Mouse (Mus musculus) MEL (cell line): ENCODE measurements at regions not wholly inside any gene's neighbourhood (a gene's known extent, or its start where the extent isn't known, plus 50 kb on each side); places are given as distances from the start of the nearest gene placed in this dataset.
A peak's percentile ranks its signal among the peaks of the same experiment; 100 is the strongest.

ENCODE experiments used
- DNase-seq: peaks from one replicate; pipeline ENCODE4 v3.0.0; 2011; ENCODE audit warnings: low read depth, low spot score
- H3K27ac ChIP-seq: 2 replicates; pipeline ENCODE4 v1.5.1; 2012; ENCODE audit warnings: low read depth, mild to moderate bottlenecking, control low read depth, low read length, moderate library complexity; ENCODE audit not compliant: control insufficient read depth
- H3K27me3 ChIP-seq, 2 experiments: fragments of 150-350 bp in 1 of 2; sonication (generic) in 1 of 2; 2 replicates each; pipeline ENCODE4 v1.6.1; 2012; ENCODE audit warnings: low read length in 2 of 2, mild to moderate bottlenecking in 2 of 2, improper control_type of control experiment in 1 of 2, moderate library complexity in 1 of 2; ENCODE audit not compliant: insufficient read depth in 2 of 2, control insufficient read depth in 1 of 2
- H3K36me3 ChIP-seq, 2 experiments: 2 replicates each; pipeline ENCODE4 v1.6.1; 2012 to 2014; ENCODE audit warnings: low read length in 2 of 2, improper control_type of control experiment in 1 of 2, inconsistent platforms in 1 of 2, mild to moderate bottlenecking in 1 of 2; ENCODE audit not compliant: insufficient read depth in 2 of 2, control insufficient read depth in 1 of 2
- H3K4me1 ChIP-seq, 2 experiments: fragments of 150-350 bp in 1 of 2; sonication (generic) in 1 of 2; 2 replicates each; pipeline ENCODE4 v1.6.1; 2012; ENCODE audit warnings: low read length in 2 of 2, improper control_type of control experiment in 1 of 2, mild to moderate bottlenecking in 1 of 2; ENCODE audit not compliant: insufficient read depth in 2 of 2, control insufficient read depth in 1 of 2
- H3K4me3 ChIP-seq, 2 experiments: fragments of 150-350 bp in 1 of 2; sonication (generic) in 1 of 2; 2 replicates each; pipeline ENCODE4 v1.5.1; 2012; ENCODE audit warnings: low read depth in 2 of 2, low read length in 2 of 2, mild to moderate bottlenecking in 2 of 2, moderate library complexity in 2 of 2, control low read depth in 1 of 2, improper control_type of control experiment in 1 of 2; ENCODE audit not compliant: control insufficient read depth in 1 of 2, insufficient read depth in 1 of 2
- H3K79me2 ChIP-seq: 2 replicates; pipeline ENCODE4 v1.6.1; 2012; ENCODE audit warnings: mild to moderate bottlenecking, low read length, moderate library complexity; ENCODE audit not compliant: control insufficient read depth, poor library complexity, insufficient read depth
- H3K9ac ChIP-seq: 2 replicates; pipeline ENCODE4 v1.6.1; 2012; ENCODE audit warnings: low read depth, mild to moderate bottlenecking, control low read depth, low read length, moderate library complexity; ENCODE audit not compliant: control insufficient read depth, poor library complexity, severe bottlenecking
- H3K9me3 ChIP-seq: fragments of 150-350 bp; sonication (generic); replicated peaks from 2 replicates; pipeline ENCODE4 v1.6.1; 2012; ENCODE audit warnings: mild to moderate bottlenecking, low read length, improper control_type of control experiment, moderate library complexity; ENCODE audit not compliant: insufficient read depth
- BHLHE40 ChIP-seq: IDR thresholded peaks from 2 replicates; pipeline ENCODE4 v1.6.1; 2012; ENCODE audit warnings: low read depth, mild to moderate bottlenecking, inconsistent platforms, low read length, improper control_type of control experiment, borderline replicate concordance
- ELF1 ChIP-seq: IDR thresholded peaks from 2 replicates; pipeline ENCODE4 v1.6.1; 2014; ENCODE audit warnings: low read depth, mild to moderate bottlenecking, inconsistent platforms, low read length, improper control_type of control experiment, moderate library complexity
- GATA1 ChIP-seq: IDR thresholded peaks from 2 replicates; pipeline ENCODE4 v1.6.1; 2011; ENCODE audit warnings: low read depth, low read length, improper control_type of control experiment
- HCFC1 ChIP-seq: IDR thresholded peaks from 2 replicates; pipeline ENCODE4 v1.6.1; 2012; ENCODE audit warnings: low read depth, mild to moderate bottlenecking, inconsistent platforms, low read length, improper control_type of control experiment, moderate library complexity
- JUND ChIP-seq: IDR thresholded peaks from 2 replicates; pipeline ENCODE4 v1.6.1; 2011; ENCODE audit warnings: low read depth, mild to moderate bottlenecking, improper control_type of control experiment, low read length
- KAT2A ChIP-seq: conservative IDR thresholded peaks from 2 replicates; pipeline ENCODE4 v1.6.1; 2012; ENCODE audit warnings: low read depth, low read length, improper control_type of control experiment, inconsistent platforms
- MAFK ChIP-seq: IDR thresholded peaks from 2 replicates; pipeline ENCODE4 v1.6.1; 2011; ENCODE audit warnings: low read depth, mild to moderate bottlenecking, low read length, improper control_type of control experiment, borderline replicate concordance
- MAX ChIP-seq: IDR thresholded peaks from 2 replicates; pipeline ENCODE4 v1.6.1; 2011; ENCODE audit warnings: low read length, improper control_type of control experiment
- MAZ ChIP-seq: IDR thresholded peaks from 2 replicates; pipeline ENCODE4 v1.6.1; 2012; ENCODE audit warnings: low read depth, mild to moderate bottlenecking, inconsistent platforms, low read length, improper control_type of control experiment
- MXI1 ChIP-seq: IDR thresholded peaks from 2 replicates; pipeline ENCODE4 v1.6.1; 2011; ENCODE audit warnings: mild to moderate bottlenecking, low read depth, low read length, improper control_type of control experiment
- NRF1 ChIP-seq: IDR thresholded peaks from 2 replicates; pipeline ENCODE4 v1.6.1; 2014; ENCODE audit warnings: low read depth, mild to moderate bottlenecking, inconsistent platforms, low read length, improper control_type of control experiment, moderate library complexity; ENCODE audit not compliant: poor library complexity, insufficient read depth, severe bottlenecking
- RAD21 ChIP-seq: IDR thresholded peaks from 2 replicates; pipeline ENCODE4 v1.6.1; 2011; ENCODE audit warnings: mild to moderate bottlenecking, low read depth, low read length, improper control_type of control experiment
- RCOR1 ChIP-seq: IDR thresholded peaks from 2 replicates; pipeline ENCODE4 v1.6.1; 2012; ENCODE audit warnings: low read depth, mild to moderate bottlenecking, inconsistent platforms, low read length, improper control_type of control experiment
- SIN3A ChIP-seq: IDR thresholded peaks from 2 replicates; pipeline ENCODE4 v1.6.1; 2012; ENCODE audit warnings: low read length, improper control_type of control experiment, inconsistent platforms
- TAL1 ChIP-seq: IDR thresholded peaks from 2 replicates; pipeline ENCODE4 v1.6.1; 2012; ENCODE audit warnings: mild to moderate bottlenecking, inconsistent platforms, low read length, moderate library complexity, mixed read lengths
- TBP ChIP-seq: IDR thresholded peaks from 2 replicates; pipeline ENCODE4 v1.8.0; 2011; ENCODE audit warnings: low read depth, low read length, improper control_type of control experiment
- USF2 ChIP-seq, 2 experiments: IDR thresholded peaks; 2 replicates each; pipeline ENCODE4 v1.6.1; 2011 to 2012; ENCODE audit warnings: improper control_type of control experiment in 2 of 2, low read length in 2 of 2, borderline replicate concordance in 1 of 2, inconsistent platforms in 1 of 2, low read depth in 1 of 2, mild to moderate bottlenecking in 1 of 2; ENCODE audit not compliant: insufficient read depth in 1 of 2
- ZC3H11A ChIP-seq: IDR thresholded peaks from 2 replicates; pipeline ENCODE4 v1.6.1; 2012; ENCODE audit warnings: low read depth, mild to moderate bottlenecking, inconsistent platforms, low read length, improper control_type of control experiment
- ZKSCAN1 ChIP-seq: IDR thresholded peaks from 2 replicates; pipeline ENCODE4 v1.6.1; 2012; ENCODE audit warnings: low read depth, mild to moderate bottlenecking, inconsistent platforms, low read length, improper control_type of control experiment, moderate library complexity

DNA sequence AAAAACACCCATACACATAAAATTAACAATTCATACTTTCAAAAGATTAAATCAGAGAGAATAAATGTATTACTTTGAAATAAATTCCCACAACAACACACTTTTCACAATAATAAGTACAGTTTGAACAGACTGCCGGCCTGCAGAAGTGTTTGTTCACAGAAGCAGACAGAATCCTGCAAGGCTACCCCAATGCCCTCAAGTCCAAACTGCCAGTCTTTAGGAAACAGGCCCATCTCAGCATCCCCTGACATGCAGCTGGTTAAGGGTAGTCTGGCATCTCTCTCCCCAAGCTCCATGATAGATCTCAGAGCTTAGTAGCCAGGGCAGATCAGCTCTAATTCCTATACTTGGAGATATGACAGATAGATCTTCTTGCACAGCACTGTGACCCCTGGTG is 178.5 kb upstream of the Rreb1 start:
- no peak for DNase-seq
- TF ChIP-seq JUND (no peak), MAFK (no peak), ELF1 (no peak), NRF1 (no peak), MAX (no peak), MAZ (no peak), TBP (no peak), TAL1 (no peak), RCOR1 (no peak), ZKSCAN1 (no peak), BHLHE40 (no peak), MXI1 (no peak), GATA1 (no peak), ZC3H11A (no peak), RAD21 (no peak), USF2 (IDR thresholded peaks at IDR 0.05; ENCODE audit: borderline replicate concordance in 1 of 2, insufficient read depth in 1 of 2, low read depth in 1 of 2, low read length in 2 of 2) (no peak), KAT2A (no peak), HCFC1 (no peak)
- Histone ChIP-seq H3K79me2 (no peaks in the 10 kb centered on the region), H3K4me1 (no peaks in the 10 kb centered on the region; a peak in 1 of 4 replicates), H3K27me3 (no peaks in the 10 kb centered on the region), H3K9ac (no peak overlapping the region), H3K4me3 (no peak overlapping the region), H3K9me3 (no peaks in the 10 kb centered on the region), H3K27ac (no peak overlapping the region), H3K36me3 (no peaks in the 10 kb centered on the region)

DNA sequence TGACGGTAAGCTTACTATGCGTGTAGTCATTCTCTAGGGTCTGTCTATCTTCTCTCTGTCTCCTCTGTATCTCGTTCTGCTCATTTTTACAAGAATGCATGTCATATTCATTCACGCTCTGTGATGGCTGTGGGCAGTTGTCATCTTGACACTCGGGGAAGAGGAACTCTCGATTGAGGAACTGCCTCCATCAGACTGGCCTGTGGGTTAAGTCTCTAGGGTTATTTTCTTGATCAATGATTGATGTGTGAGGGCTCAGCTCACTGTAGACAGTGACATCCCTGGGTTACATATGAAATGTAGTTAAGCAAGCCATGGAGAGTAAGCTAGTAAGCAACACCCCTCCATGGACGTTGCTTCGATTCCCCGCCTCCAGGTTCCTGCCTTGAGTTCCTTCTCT is 178.0 kb upstream of the Rreb1 start:
- Histone ChIP-seq H3K36me3 (no peaks in the 10 kb centered on the region), H3K4me3 (no peak overlapping the region), H3K4me1 (no peaks in the 10 kb centered on the region; a peak in 1 of 4 replicates), H3K27ac (no peak overlapping the region), H3K79me2 (no peaks in the 10 kb centered on the region), H3K27me3 (no peaks in the 10 kb centered on the region), H3K9ac (no peak overlapping the region), H3K9me3 (no peaks in the 10 kb centered on the region)
- peak; percentile 13 for DNase-seq
- no peak for TF ChIP-seq SIN3A
